Mouse (Mus musculus) hindbrain, embryonic 16.5 days (tissue): ENCODE data around the gene Cenpb. TPM values are rescaled to one million over a fixed set of nuclear protein-coding genes. Genes with fewer than 3 reads are reported as not detected.

ENCODE experiments used
- ATAC-seq: fragments of 200-750 bp; cut with Nextera tagmentation; 2 replicates; pipeline ENCODE4 v1.8.0; 2017; ENCODE audit warnings: moderate TSS enrichment, moderate library complexity
- H3K27ac ChIP-seq: fragments of 300-500 bp; sonication (generic); 2 replicates; pipeline ENCODE4 v1.5.1; 2014; ENCODE audit warnings: low read depth, mild to moderate bottlenecking, control low read depth, low read length, moderate library complexity
- H3K27me3 ChIP-seq: fragments of 300-500 bp; sonication (generic); replicated peaks from 2 replicates; pipeline ENCODE4 v1.6.1; 2014; ENCODE audit warnings: low read length; ENCODE audit not compliant: control insufficient read depth, insufficient read depth
- H3K36me3 ChIP-seq: fragments of 300-500 bp; sonication (generic); 2 replicates; pipeline ENCODE4 v1.6.1; 2014; ENCODE audit warnings: mild to moderate bottlenecking, low read length, moderate library complexity, mixed read lengths; ENCODE audit not compliant: control insufficient read depth, insufficient read depth
- H3K4me1 ChIP-seq: fragments of 300-500 bp; sonication (generic); 2 replicates; pipeline ENCODE4 v1.6.1; 2014; ENCODE audit warnings: low read depth, low read length; ENCODE audit not compliant: control insufficient read depth, insufficient read depth
- H3K4me2 ChIP-seq: fragments of 300-500 bp; sonication (generic); 2 replicates; pipeline ENCODE4 v1.6.1; 2014; ENCODE audit warnings: mild to moderate bottlenecking, low read length, control low read depth, moderate library complexity
- H3K4me3 ChIP-seq: fragments of 300-500 bp; sonication (generic); 2 replicates; pipeline ENCODE4 v1.5.1; 2014; ENCODE audit warnings: mild to moderate bottlenecking, low read length, control low read depth, moderate library complexity
- H3K9ac ChIP-seq: fragments of 300-500 bp; sonication (generic); 2 replicates; pipeline ENCODE4 v1.6.1; 2014; ENCODE audit warnings: low read depth, mild to moderate bottlenecking, control low read depth, low read length, moderate library complexity
- H3K9me3 ChIP-seq: fragments of 300-500 bp; sonication (generic); 2 replicates; pipeline ENCODE4 v1.6.1; 2014; ENCODE audit warnings: mild to moderate bottlenecking, low read length, moderate library complexity; ENCODE audit not compliant: control insufficient read depth
- WGBS: fragments of 180-500 bp; shearing (Covaris S2); extraction: QIAGEN DNeasy Blood & Tissue Kit; methylation state at CpG from one replicate; pipeline ENCODE4 v1.1.7; 2014; 5-methylcytosine and 5-hydroxymethylcytosine counted together
- polyA plus RNA-seq: library from polyadenylated mRNA; unstranded; fragments of >200 nt; fragmentation: Nextera tagmentation; extraction: Ambion mirVana; gene quantifications from 2 replicates; pipeline ENCODE4 v1.2.1, GENCODE M21; 2015

Cenpb gene
- polyA plus RNA-seq, 1 experiment from 2014 or later: 11.1 TPM

GRCm38 (mm10) chr2:131203816-131204409 lies 24.0 kb upstream of the Cenpb start:
- Histone ChIP-seq H3K4me3 (no peak overlapping the region), H3K36me3 (0 out of 2 replicates have a peak, but pooled peaks cover 2% of the 10 kb centered on the region), H3K27me3 (no peaks in the 10 kb centered on the region), H3K9me3 (no peaks in the 10 kb centered on the region), H3K4me1 (peaks cover 3% of the 10 kb centered on the region; the same call in 1 of the 2 replicates), H3K27ac (no peak overlapping the region), H3K4me2 (no peak overlapping the region), H3K9ac (no peak overlapping the region)
- 89% methylated on average over 6 of the region's 6 CpGs for WGBS
- no peak for ATAC-seq

GRCm38 (mm10) chr2:131201262-131201661 lies 21.4 kb upstream of the Cenpb start:
- Histone ChIP-seq H3K4me3 (no peak overlapping the region), H3K9ac (no peak overlapping the region), H3K36me3 (0 out of 2 replicates have a peak, but pooled peaks cover 2% of the 10 kb centered on the region), H3K27me3 (no peaks in the 10 kb centered on the region), H3K9me3 (no peaks in the 10 kb centered on the region), H3K27ac (no peak overlapping the region), H3K4me1 (peaks cover 3% of the 10 kb centered on the region; the same call in 1 of the 2 replicates), H3K4me2 (no peak overlapping the region)
- ATAC-seq: no peak
- WGBS: 90% methylated on average over 3 of the region's 3 CpGs

GRCm38 (mm10) chr2:131200710-131201109 lies 20.8 kb upstream of the Cenpb start:
- Histone ChIP-seq H3K27me3 (no peaks in the 10 kb centered on the region), H3K27ac (no peak overlapping the region), H3K4me3 (no peak overlapping the region), H3K36me3 (0 out of 2 replicates have a peak, but pooled peaks cover 2% of the 10 kb centered on the region), H3K9ac (no peak overlapping the region), H3K4me1 (peaks cover 3% of the 10 kb centered on the region; the same call in 1 of the 2 replicates), H3K9me3 (no peaks in the 10 kb centered on the region), H3K4me2 (no peak overlapping the region)
- no peak for ATAC-seq
- WGBS: 85% methylated on average over 2 of the region's 2 CpGs

GRCm38 (mm10) chr2:131196606-131197316 lies 16.9 kb upstream of the Cenpb start:
- WGBS: 94% methylated on average over 16 of the region's 16 CpGs
- Histone ChIP-seq H3K27me3 (no peaks in the 10 kb centered on the region), H3K4me2 (no peak overlapping the region), H3K4me1 (no peaks in the 10 kb centered on the region), H3K36me3 (peaks cover 10% of the 10 kb centered on the region; the same call in 1 of the 2 replicates), H3K9me3 (no peaks in the 10 kb centered on the region), H3K27ac (no peak overlapping the region), H3K9ac (no peak overlapping the region), H3K4me3 (no peak overlapping the region)
- ATAC-seq: no peak

GRCm38 (mm10) chr2:131191005-131191390 lies 11.1 kb upstream of the Cenpb start:
- H3K27me3 ChIP-seq: no peaks in the 10 kb centered on the region
- H3K4me3 ChIP-seq: no peak overlapping the region
- no peak for ATAC-seq
- peaks cover 25% of the 10 kb centered on the region for H3K4me1 ChIP-seq
- no peak overlapping the region for H3K9ac ChIP-seq
- 64% methylated on average over 7 of the region's 7 CpGs for WGBS
- H3K4me2 ChIP-seq: no peak overlapping the region
- H3K9me3 ChIP-seq: no peaks in the 10 kb centered on the region
- H3K36me3 ChIP-seq: peaks cover 8% of the 10 kb centered on the region; the same call in 1 of the 2 replicates
- peak overlapping the region; percentile 7; the same call in 1 of the 2 replicates for H3K27ac ChIP-seq

GRCm38 (mm10) chr2:131190344-131191004 lies 10.6 kb upstream of the Cenpb start:
- H3K4me2 ChIP-seq: no peak overlapping the region
- no peaks in the 10 kb centered on the region for H3K9me3 ChIP-seq
- ATAC-seq: peak; percentile 57
- H3K4me3 ChIP-seq: no peak overlapping the region
- H3K27ac ChIP-seq: peak overlapping the region; percentile 7
- no peak overlapping the region for H3K9ac ChIP-seq
- peaks cover 25% of the 10 kb centered on the region for H3K4me1 ChIP-seq
- WGBS: 15% methylated on average over 10 of the region's 10 CpGs
- H3K36me3 ChIP-seq: peaks cover 8% of the 10 kb centered on the region; the same call in 1 of the 2 replicates
- H3K27me3 ChIP-seq: no peaks in the 10 kb centered on the region

GRCm38 (mm10) chr2:131189521-131190309 lies 9.8 kb upstream of the Cenpb start:
- Histone ChIP-seq H3K9ac (0 out of 2 replicates have a peak overlapping the region, but pooled peaks have one; percentile 29), H3K4me2 (no peak overlapping the region), H3K27ac (peak overlapping the region; percentile 18; the same call in 1 of the 2 replicates), H3K27me3 (no peaks in the 10 kb centered on the region), H3K4me1 (peaks cover 25% of the 10 kb centered on the region), H3K4me3 (no peak overlapping the region), H3K9me3 (no peaks in the 10 kb centered on the region), H3K36me3 (peaks cover 8% of the 10 kb centered on the region; the same call in 1 of the 2 replicates)
- 46% methylated on average over 5 of the region's 5 CpGs for WGBS
- no peak for ATAC-seq

- H3K27me3 ChIP-seq: no peaks in the 10 kb centered on the region
- H3K4me2 ChIP-seq: no peak overlapping the region; the same call in 1 of the 2 replicates
- no peak overlapping the region for H3K9ac ChIP-seq
- H3K36me3 ChIP-seq: 0 out of 2 replicates have a peak, but pooled peaks cover under 1% of the 10 kb centered on the region
- 97% methylated on average over 5 of the region's 5 CpGs for WGBS
- H3K9me3 ChIP-seq: no peaks in the 10 kb centered on the region
- H3K4me1 ChIP-seq: peaks cover 25% of the 10 kb centered on the region
- ATAC-seq: no peak
- no peak overlapping the region for H3K4me3 ChIP-seq
- no peak overlapping the region for H3K27ac ChIP-seq
These were observed 8.4 kb upstream of the Cenpb start for GRCm38 (mm10) chr2:131188311-131188710.
